Mouse (Mus musculus): ENCODE data around the gene Hspb8.

Hspb8 gene

GRCm38 (mm10) chr5:116422699-116423201 is at the start of gene Hspb8:
TSS of gene Hspb8 (minus strand) at chr5:116422864.
- peak; percentile 88 to 90 for DNase-seq (ENCODE audit: low spot score in 2 of 2)

- DNase-seq (ENCODE audit: low spot score in 2 of 2): no peak
Observed at GRCm38 (mm10) chr5:116461354-116462042, 38.8 kb upstream of the Hspb8 start.

DNA sequence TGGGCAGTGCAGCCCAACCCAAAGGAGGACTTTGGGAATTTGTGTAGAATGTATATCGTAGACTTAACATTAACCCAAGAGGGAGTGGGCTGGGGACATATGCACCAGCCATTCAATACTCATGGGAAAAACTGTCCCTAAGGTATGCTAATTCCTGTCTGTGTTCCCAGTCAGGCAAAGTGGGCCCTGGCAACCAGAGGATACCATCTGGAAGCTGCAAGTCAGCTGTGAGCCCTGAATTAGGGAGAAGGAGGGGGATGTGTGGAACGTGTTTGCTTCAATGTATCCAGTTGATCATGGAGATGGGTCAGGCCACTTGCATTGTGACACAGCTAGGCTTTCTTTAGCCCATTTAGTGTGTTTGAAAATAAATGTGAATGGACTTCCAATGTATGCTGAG is 37.3 kb upstream of the Hspb8 start:
- no peak for DNase-seq (ENCODE audit: low spot score in 2 of 2)

- DNase-seq (ENCODE audit: low spot score in 2 of 2): no peak
Observed at GRCm38 (mm10) chr5:116457791-116458190, 35.1 kb upstream of the Hspb8 start.

GRCm38 (mm10) chr5:116456796-116457515 is 34.3 kb upstream of the Hspb8 start:
- no peak for DNase-seq (ENCODE audit: low spot score in 2 of 2)

DNA sequence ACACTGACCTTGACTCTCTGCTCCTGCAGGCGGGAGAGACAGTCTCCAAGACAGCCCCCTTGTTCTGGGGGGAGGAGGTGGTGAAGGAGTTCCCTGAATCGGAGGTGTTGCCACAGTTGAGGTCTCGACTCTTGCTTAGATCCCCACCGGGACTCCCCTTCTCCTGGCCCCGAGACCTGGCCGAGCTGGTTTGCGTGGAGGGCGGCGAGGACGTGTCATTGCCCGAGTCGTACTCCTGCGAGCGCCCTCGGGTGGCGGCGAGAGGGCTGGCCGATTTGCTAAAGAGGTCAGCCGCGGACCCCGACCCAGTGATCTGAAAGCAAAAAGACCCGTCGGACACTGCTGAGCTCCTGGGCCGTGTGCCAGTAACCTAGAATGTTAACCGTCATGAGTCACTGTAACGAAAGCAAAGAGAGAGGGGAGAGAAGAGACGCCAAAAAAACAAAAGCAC is 30.8 kb upstream of the Hspb8 start:
- DNase-seq (ENCODE audit: low spot score in 2 of 2): peak; percentile 41 to 64

DNA sequence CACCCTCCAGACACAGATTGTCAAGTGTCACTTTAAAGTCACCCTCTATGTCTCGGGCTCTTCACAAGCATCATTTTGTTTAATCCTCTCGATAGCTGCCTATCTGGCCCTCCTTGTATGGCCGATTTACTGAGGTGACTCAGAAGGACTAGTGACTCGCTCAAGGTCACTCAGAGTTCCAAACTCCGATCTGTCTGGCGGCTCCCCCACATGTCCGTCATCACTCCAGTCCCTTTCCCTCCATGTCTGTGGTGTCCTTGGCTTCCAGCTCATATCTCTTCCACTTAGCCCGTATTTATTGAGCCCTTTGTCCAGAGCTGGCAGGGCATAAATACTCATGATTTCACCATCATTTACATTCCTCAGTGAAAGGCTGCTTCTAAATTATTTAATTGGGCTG is 28.2 kb upstream of the Hspb8 start:
- DNase-seq (ENCODE audit: low spot score in 2 of 2): peak; percentile 33 to 60

DNA sequence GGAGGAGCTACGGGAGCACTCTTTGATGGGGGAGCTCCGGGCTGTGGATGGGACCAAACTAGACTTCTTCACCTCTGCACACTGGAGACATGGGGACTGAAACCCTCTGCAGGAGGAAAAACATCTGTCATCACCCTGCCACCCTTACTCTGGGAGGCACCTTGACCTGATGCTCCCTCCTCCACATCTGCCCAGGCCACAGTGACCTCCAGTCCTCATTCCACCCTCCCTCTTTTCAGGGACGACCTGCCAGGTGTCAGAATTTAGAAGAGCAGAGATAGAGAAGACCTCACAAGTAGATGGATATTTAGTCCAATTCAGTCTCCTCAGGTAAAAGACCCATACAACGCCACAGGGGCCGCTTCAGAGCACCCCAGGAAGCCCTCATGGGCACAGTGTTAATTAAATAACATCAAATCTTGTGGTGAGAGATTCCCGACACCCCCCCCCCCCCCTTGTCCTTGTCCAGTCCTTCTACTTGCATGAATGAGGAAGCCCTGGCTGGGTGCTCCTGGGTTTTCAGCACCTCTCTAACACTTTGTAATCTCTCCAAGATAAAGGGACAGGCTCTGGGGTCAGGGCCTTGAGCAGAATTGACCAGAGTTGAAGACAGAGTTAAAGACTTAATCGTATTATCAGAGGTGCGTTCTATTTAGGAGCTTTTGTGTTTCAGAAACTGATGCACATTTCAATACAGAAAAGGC is 27.0 kb upstream of the Hspb8 start:
- peak; percentile 37 to 61 for DNase-seq (ENCODE audit: low spot score in 2 of 2)

DNA sequence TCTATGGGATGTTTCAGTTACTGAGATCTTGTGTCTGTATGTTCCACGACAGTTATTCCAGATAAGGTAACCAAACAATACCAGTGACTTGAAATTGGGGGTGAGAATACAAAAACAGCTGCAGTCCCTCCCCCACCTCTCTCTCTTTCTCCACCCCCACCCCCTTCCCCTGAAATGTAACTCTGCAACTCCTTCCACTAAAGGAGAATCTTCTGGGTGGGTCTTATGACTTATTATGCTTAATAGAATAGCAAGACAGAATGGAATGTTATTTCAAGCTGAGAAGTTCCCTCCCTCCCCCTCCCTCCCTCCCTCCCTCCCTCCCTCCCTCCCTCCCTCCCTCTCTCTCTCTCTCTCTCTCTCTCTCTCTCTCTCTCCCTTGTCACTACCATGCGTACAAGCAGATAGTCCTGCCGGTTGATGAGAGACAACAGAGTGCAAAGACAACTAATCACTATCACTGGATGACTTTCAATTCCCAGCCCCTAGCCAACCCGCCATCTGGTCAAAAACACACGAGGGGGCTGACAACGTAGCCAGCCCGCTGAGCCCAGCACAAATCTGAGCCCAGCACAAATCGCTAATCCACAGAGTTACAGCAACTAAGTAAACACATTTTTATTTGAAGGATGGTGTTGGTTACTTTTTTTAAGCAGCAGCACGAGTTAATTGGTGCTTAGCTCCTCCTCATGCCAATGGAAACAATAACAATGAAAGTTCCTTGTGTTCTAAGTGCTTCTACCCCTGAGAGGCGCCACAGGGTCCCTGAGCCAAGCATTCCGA is 25.9 kb upstream of the Hspb8 start:
- no peak for DNase-seq (ENCODE audit: low spot score in 2 of 2)

DNA sequence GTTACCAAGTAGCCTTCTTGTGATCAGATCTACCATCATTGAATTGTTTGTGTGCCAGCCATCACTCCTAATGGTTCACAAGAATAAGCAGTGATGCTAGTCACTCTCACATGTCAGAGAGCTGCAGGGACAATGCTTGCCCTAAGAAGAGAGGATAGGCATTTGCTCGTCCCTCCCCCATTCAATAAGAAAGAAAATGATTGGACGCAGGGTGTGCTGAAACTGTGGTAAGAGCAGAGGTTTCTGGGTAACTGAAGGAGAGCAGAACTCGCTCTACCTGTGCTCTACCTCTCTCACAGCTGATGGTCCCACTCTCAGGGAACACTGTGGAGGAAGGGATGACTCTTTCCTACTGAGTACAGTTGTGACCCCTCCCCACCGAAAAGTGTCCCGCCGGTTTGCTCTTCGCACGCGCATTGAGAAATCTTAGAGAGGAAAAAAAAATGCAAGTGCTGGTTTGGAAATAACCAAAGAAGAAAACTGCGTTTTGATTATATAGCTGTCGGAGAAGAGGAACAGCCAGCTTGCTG is 25.2 kb upstream of the Hspb8 start:
- no peak for DNase-seq (ENCODE audit: low spot score in 2 of 2)

- no peak for DNase-seq (ENCODE audit: low spot score in 2 of 2)
Observed at GRCm38 (mm10) chr5:116446552-116446951, 23.9 kb upstream of the Hspb8 start.

DNA sequence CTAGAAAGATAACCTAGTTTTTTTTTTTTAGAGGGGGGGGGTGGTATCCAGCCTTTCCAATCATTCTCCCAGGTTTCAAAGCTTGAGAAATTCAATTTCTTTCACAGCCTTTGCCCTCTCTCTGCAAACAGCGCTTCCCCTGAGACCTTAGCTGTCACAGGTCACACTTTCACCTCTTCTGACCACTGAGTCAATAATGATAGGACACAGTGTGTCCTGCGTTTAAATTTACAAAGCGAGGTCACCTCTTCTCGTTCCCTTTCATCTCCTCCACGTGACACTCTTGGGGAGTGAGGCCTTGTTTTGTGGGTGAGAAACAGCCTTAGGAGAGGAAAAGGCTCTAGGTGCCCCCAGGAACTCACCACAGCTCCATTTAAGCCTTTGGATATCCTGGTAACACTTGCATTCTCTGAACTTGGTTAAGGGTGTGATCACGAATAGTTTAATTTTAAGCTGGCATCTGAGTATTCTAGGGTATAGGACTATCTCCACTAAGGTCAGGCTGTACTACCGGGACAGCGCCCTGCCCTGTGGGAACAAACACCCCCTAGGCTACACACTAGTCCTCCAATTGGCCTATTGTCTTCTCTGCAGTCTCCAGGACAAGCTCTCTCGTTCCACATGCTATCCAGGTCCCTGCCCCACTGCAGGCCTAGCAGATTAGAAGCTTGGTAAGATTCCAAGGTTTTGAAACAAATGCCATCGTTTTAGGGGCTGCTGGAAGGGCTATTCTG is 23.1 kb upstream of the Hspb8 start:
- DNase-seq (ENCODE audit: low spot score in 2 of 2): no peak

GRCm38 (mm10) chr5:116444517-116444916 is 21.9 kb upstream of the Hspb8 start:
- no peak for DNase-seq (ENCODE audit: low spot score in 2 of 2)

DNA sequence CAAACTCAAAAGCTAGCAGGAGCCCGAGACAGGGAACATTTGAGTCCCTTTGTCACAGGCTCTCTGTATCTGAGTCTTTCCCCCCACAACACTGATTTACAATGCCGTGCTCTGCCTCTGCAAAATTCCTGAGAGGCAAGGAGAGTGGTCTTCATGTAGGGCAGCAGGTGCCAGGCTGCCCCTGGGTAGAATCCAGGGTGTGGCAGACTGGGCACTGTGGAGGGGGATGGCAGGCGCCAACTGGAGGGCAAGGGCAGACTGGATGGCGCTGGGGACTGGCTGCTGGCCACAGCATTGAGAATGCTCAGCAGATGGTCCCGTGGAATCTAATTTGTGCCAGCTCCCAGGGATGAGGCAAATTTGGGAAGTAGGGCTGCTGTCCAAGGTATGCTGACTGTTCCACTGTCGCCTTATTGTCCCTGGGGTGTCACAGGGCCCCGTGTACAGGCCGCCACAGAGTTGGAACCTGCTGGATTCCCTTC is 20.8 kb upstream of the Hspb8 start:
- peak; percentile 72 to 75 for DNase-seq (ENCODE audit: low spot score in 2 of 2)

- no peak for DNase-seq (ENCODE audit: low spot score in 2 of 2)
Observed at GRCm38 (mm10) chr5:116442697-116443458, 20.2 kb upstream of the Hspb8 start.

DNA sequence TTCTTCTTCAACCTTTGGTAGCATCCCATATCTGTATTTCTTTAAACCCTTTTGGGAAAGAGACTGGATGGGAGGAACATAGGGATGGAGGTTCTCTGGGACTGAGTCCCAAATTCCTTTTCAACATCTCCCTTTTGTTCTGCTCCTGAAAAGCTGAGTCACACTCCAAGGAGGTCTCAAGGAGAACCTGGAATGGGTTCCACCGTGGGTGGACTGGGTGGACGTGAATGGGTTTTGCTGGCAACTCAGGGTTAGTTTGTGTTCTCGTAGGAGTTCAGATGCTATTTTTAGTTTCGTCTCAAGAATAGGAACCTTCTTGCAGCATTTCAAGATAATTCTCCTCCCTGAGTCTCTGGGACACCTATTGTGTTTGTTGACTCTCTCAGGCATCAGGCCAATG is 17.6 kb upstream of the Hspb8 start:
- no peak for DNase-seq (ENCODE audit: low spot score in 2 of 2)

DNA sequence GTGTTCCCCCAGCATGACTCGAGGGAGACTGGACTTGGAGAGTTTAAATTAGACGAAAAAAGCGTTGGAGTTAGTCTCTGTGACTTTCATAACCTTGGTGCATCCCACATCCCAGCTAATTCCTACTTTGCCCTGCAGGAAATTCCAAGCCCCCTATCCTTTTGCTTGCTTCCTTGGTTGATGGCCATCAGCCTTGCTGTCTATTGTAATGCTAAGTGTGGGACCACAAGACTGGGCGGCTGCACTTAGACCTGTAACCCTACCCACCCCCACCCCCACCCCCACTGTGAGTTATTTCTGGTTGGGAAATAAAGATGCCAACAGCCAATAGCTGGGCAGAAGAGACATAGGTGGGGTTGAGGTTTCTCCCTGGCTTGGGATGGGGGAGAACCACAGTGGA is 15.7 kb upstream of the Hspb8 start:
- DNase-seq (ENCODE audit: low spot score in 2 of 2): no peak

DNA sequence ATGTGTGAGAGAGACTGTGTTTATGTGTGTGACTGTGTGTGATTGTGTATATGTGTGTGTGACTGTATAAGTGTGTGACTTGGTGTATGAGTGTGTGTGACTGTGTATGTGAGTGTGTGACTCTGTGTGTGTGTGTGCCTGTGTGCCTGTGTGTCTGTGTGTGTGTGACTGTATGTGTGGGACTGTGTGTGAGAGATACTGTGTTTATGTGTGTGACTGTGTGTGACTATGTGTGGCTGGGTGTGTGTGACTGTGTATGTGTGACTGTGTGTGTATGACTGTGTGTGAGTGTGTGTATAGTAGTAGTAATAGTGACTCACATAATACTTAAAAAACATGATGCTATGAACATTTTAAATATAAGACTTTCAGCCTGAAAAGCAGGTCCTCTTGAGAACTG is 13.5 kb upstream of the Hspb8 start:
- DNase-seq (ENCODE audit: low spot score in 2 of 2): no peak

GRCm38 (mm10) chr5:116434976-116435850 is 12.5 kb upstream of the Hspb8 start:
- DNase-seq (ENCODE audit: low spot score in 2 of 2): no peak

All from heart, adult 9 months (tissue).